Mouse (Mus musculus) forebrain, embryonic 10.5 days (tissue): ENCODE results near the gene Rnf114. TPM values are rescaled to one million over a fixed set of nuclear protein-coding genes. Genes with fewer than 3 reads are reported as not detected.

Source experiments
- DNase-seq: peaks from one replicate; pipeline ENCODE4 v3.0.0-alpha.2; 2017; ENCODE audit warnings: low spot score; ENCODE audit errors: extremely low spot score
- H3K27ac ChIP-seq: fragments of 300-500 bp; sonication (generic); 2 replicates; pipeline ENCODE4 v1.5.1; 2016; ENCODE audit warnings: mild to moderate bottlenecking
- H3K27me3 ChIP-seq: fragments of 300-500 bp; sonication (generic); 2 replicates; pipeline ENCODE4 v1.6.1; 2016; ENCODE audit warnings: mild to moderate bottlenecking; ENCODE audit not compliant: poor library complexity, severe bottlenecking
- H3K36me3 ChIP-seq: fragments of 300-500 bp; sonication (generic); replicated peaks from 2 replicates; pipeline ENCODE4 v1.6.1; 2016; ENCODE audit warnings: mild to moderate bottlenecking, moderate library complexity
- H3K4me1 ChIP-seq: fragments of 300-500 bp; sonication (generic); 2 replicates; pipeline ENCODE4 v1.6.1; 2016
- H3K4me3 ChIP-seq: fragments of 300-500 bp; sonication (generic); 2 replicates; pipeline ENCODE4 v1.5.1; 2016; ENCODE audit warnings: mild to moderate bottlenecking, moderate library complexity
- H3K9me3 ChIP-seq: fragments of 300-500 bp; sonication (generic); 2 replicates; pipeline ENCODE4 v1.6.1; 2016; ENCODE audit warnings: mild to moderate bottlenecking, moderate library complexity
- WGBS: fragments of 180-500 bp; shearing (Covaris S2); methylation state at CpG from one replicate; pipeline ENCODE4 v1.1.7; 2016; 5-methylcytosine and 5-hydroxymethylcytosine counted together
- polyA plus RNA-seq: library from polyadenylated mRNA; unstranded; fragments of >200 nt; fragmentation: Nextera tagmentation; extraction: Ambion mirVana; gene quantifications from 2 replicates; pipeline ENCODE4 v1.2.1, GENCODE M21; 2016

Gene Rnf114
- polyA plus RNA-seq, 1 experiment from 2014 or later, result 136 TPM

- DNase-seq, result no peak
- H3K36me3 ChIP-seq, result peaks cover 89% of the 10 kb centered on the region
- no peaks in the 10 kb centered on the region for H3K9me3 ChIP-seq
- WGBS, result 89% methylated on average over 6 of the region's 6 CpGs
- no peak overlapping the region for H3K4me3 ChIP-seq
- H3K27me3 ChIP-seq, result no peaks in the 10 kb centered on the region
- H3K27ac ChIP-seq, result no peak overlapping the region
- H3K4me1 ChIP-seq, result no peaks in the 10 kb centered on the region
These were observed 33.2 kb upstream of the Rnf114 start for GRCm38 (mm10) chr2:167459071-167459865.

DNA sequence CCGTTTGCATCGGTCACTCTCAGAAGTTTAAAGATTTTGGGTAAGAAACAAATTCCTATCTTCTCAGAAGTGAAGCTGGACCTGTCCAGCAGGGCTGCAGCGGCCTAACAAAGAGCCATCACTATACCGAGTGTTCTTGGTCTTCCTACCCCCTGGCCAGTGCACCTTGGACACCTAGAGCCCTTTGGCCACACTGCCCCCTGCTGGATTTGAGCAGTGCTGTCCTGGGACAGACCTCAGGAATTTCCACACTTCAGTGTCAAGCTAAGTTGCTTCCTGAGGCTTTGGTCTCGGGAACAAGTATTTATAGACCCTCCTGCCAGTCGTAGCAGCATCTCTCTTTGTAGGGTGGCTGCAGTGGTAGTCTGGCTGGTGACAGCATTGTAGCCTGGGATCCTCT, 29.5 kb upstream of the Rnf114 start:
- no peak overlapping the region for H3K27ac ChIP-seq
- H3K27me3 ChIP-seq, result no peaks in the 10 kb centered on the region
- peaks cover 89% of the 10 kb centered on the region for H3K36me3 ChIP-seq
- WGBS, result 73% methylated on average over 6 of the region's 6 CpGs
- H3K9me3 ChIP-seq, result no peaks in the 10 kb centered on the region
- H3K4me3 ChIP-seq, result no peak overlapping the region
- DNase-seq, result peak; percentile 57
- no peaks in the 10 kb centered on the region for H3K4me1 ChIP-seq

DNA sequence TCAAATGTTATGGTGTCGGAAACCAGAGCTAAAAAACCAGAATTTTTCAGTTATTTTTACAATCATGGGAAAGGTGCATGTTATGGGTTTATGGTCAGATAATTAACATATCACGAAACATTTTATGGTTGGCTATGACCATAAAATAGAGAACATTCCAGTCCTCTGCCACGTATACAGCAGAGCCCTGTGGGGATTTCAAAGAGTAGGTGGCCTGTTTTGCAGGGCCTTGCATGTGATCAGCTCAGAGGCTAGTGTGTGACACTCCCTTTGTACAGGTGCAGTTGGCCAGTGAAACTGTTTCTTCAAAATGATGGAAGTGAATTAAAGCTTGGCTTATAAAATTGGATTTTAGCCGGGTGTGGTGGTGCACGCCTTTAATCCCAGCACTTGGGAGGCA, 28.6 kb upstream of the Rnf114 start:
- H3K27me3 ChIP-seq, result no peaks in the 10 kb centered on the region
- 92% methylated on average over 5 of the region's 5 CpGs for WGBS
- no peak overlapping the region for H3K4me3 ChIP-seq
- H3K4me1 ChIP-seq, result no peaks in the 10 kb centered on the region
- H3K36me3 ChIP-seq, result peaks cover 88% of the 10 kb centered on the region
- no peaks in the 10 kb centered on the region for H3K9me3 ChIP-seq
- no peak for DNase-seq
- no peak overlapping the region for H3K27ac ChIP-seq

DNA sequence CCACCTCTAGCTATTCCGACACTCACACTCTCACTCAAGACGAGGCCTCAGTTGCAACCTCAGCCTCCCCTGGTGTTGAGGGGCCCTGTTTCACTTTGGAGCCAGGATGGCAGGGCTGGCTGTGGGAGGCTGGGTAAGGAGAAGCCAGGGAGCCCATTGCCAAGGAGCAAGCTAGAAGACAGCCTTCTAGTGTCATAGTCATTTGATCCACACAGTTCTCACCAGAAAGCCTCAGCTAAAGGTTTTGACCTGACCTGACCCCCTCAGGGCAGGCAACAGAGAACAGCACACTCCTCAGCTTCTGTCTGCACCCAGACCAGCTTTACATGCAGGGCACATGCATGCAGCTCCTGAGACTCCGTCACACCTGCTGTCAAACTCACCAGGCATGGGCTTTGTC, 26.5 kb upstream of the Rnf114 start:
- Histone ChIP-seq H3K27me3 (no peaks in the 10 kb centered on the region), H3K36me3 (peaks cover 88% of the 10 kb centered on the region), H3K4me3 (no peak overlapping the region), H3K27ac (no peak overlapping the region), H3K4me1 (no peaks in the 10 kb centered on the region), H3K9me3 (no peaks in the 10 kb centered on the region)
- 91% methylated on average over 3 of the region's 3 CpGs for WGBS
- no peak for DNase-seq

DNA sequence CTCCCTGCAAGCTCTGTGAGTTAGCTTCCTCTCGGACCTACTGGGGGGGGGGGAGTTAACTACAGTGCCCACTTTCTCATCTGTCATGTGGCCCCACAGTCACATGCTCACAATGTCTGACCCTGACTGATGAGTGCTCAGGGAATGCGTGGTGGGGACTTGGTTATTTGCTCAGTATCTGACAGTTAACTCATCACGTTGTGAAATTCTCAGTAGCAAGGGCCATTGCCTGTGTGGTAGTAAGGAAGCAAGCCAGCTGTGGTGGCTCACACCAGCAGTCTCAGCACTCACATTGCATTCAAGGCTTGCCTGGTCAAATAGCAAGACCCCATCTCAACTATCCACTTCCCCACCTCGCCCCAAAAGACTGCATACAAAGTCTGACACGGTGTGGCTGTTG, 25.2 kb upstream of the Rnf114 start:
- Histone ChIP-seq H3K4me3 (no peak overlapping the region), H3K27ac (no peak overlapping the region), H3K36me3 (peaks cover 88% of the 10 kb centered on the region), H3K9me3 (no peaks in the 10 kb centered on the region), H3K27me3 (no peaks in the 10 kb centered on the region), H3K4me1 (no peaks in the 10 kb centered on the region)
- DNase-seq, result no peak
- 90% methylated on average over 5 of the region's 5 CpGs for WGBS

- DNase-seq, result no peak
- Histone ChIP-seq H3K4me3 (no peak overlapping the region), H3K27ac (no peak overlapping the region), H3K27me3 (no peaks in the 10 kb centered on the region), H3K4me1 (no peaks in the 10 kb centered on the region), H3K36me3 (peaks cover 90% of the 10 kb centered on the region), H3K9me3 (no peaks in the 10 kb centered on the region)
- 86% methylated on average over 6 of the region's 6 CpGs for WGBS
These were observed 24.0 kb upstream of the Rnf114 start for GRCm38 (mm10) chr2:167468444-167468843.

- no peaks in the 10 kb centered on the region for H3K9me3 ChIP-seq
- no peak overlapping the region for H3K4me3 ChIP-seq
- DNase-seq, result no peak
- H3K27ac ChIP-seq, result no peak overlapping the region
- no peaks in the 10 kb centered on the region for H3K27me3 ChIP-seq
- H3K36me3 ChIP-seq, result peaks cover 97% of the 10 kb centered on the region
- 94% methylated on average over 3 of the region's 3 CpGs for WGBS
- no peaks in the 10 kb centered on the region for H3K4me1 ChIP-seq
These were observed 21.8 kb upstream of the Rnf114 start for GRCm38 (mm10) chr2:167470611-167471010.

- Histone ChIP-seq H3K27ac (no peak overlapping the region), H3K36me3 (peaks cover 97% of the 10 kb centered on the region), H3K4me3 (no peak overlapping the region), H3K4me1 (peaks cover 9% of the 10 kb centered on the region), H3K27me3 (no peaks in the 10 kb centered on the region), H3K9me3 (no peaks in the 10 kb centered on the region)
- 90% methylated on average over 6 of the region's 6 CpGs for WGBS
- DNase-seq, result no peak
These were observed 20.9 kb upstream of the Rnf114 start for GRCm38 (mm10) chr2:167471585-167471984.

GRCm38 (mm10) chr2:167474218-167474617, 18.2 kb upstream of the Rnf114 start:
- Histone ChIP-seq H3K27me3 (no peaks in the 10 kb centered on the region), H3K4me3 (no peak overlapping the region), H3K4me1 (peaks cover 13% of the 10 kb centered on the region), H3K27ac (no peak overlapping the region), H3K9me3 (no peaks in the 10 kb centered on the region), H3K36me3 (peaks cover 81% of the 10 kb centered on the region)
- DNase-seq, result no peak
- WGBS, result 91% methylated on average over 6 of the region's 6 CpGs

GRCm38 (mm10) chr2:167475596-167475995, 16.8 kb upstream of the Rnf114 start:
- no peak for DNase-seq
- 82% methylated on average over 5 of the region's 5 CpGs for WGBS
- Histone ChIP-seq H3K27me3 (no peaks in the 10 kb centered on the region), H3K36me3 (peaks cover 71% of the 10 kb centered on the region), H3K9me3 (no peaks in the 10 kb centered on the region), H3K4me1 (peaks cover 13% of the 10 kb centered on the region), H3K27ac (no peak overlapping the region), H3K4me3 (no peak overlapping the region)

DNA sequence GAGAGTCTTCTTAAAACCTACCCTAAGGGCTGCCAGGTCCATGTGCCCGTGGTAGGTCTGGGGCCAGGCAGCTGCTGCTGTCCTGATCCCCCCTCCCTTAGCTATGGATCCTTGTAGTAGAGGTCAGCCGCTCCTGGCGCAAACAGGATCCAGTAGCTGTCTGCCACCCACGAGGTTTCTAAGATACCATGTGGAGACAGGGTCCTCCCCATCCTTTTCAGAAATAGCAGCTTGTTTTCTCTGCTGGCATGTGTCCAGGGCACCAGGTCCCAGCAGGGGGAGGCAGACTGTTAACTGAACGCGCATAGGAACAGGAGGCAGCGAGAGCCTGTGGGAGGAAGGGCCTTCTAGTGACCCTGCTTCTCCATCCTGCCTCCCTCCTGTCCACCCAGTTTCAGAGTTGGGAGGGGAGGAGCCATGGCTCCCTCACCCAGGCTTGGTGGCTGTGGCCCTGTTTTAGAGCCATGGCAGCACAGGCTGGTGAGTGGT, 16.2 kb upstream of the Rnf114 start:
- peaks cover 71% of the 10 kb centered on the region for H3K36me3 ChIP-seq
- peaks cover 13% of the 10 kb centered on the region for H3K4me1 ChIP-seq
- H3K4me3 ChIP-seq, result 0 out of 2 replicates have a peak overlapping the region, but pooled peaks have one; percentile 0
- DNase-seq, result no peak
- peak overlapping the region; percentile 36; the same call in 1 of the 2 replicates for H3K27ac ChIP-seq
- no peaks in the 10 kb centered on the region for H3K9me3 ChIP-seq
- H3K27me3 ChIP-seq, result no peaks in the 10 kb centered on the region
- 41% methylated on average over 7 of the region's 7 CpGs for WGBS

DNA sequence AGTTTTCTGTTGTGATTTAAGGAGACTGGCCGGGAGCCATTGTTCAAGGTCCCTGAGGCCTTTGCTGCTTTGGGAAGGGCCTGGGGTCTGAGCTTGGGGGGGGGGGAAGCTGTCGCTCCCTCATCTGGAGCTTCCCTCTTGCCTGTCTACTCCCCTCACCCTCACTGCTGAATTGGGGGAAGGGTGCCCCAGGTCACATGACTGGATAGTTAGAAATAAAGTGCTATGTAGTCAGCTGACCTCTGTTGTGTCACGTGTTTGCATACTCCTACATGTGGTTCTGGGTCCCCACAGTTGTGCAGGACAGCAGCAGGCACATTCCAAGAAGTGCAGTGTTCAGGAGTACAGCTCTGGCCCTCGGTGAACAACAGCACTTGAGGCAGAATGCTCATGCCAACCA, 15.7 kb upstream of the Rnf114 start:
- Histone ChIP-seq H3K9me3 (no peaks in the 10 kb centered on the region), H3K27me3 (no peaks in the 10 kb centered on the region), H3K27ac (peak overlapping the region; percentile 36; the same call in 1 of the 2 replicates), H3K36me3 (peaks cover 65% of the 10 kb centered on the region), H3K4me3 (no peak overlapping the region), H3K4me1 (peaks cover 13% of the 10 kb centered on the region)
- DNase-seq, result no peak
- 89% methylated on average over 4 of the region's 4 CpGs for WGBS

DNA sequence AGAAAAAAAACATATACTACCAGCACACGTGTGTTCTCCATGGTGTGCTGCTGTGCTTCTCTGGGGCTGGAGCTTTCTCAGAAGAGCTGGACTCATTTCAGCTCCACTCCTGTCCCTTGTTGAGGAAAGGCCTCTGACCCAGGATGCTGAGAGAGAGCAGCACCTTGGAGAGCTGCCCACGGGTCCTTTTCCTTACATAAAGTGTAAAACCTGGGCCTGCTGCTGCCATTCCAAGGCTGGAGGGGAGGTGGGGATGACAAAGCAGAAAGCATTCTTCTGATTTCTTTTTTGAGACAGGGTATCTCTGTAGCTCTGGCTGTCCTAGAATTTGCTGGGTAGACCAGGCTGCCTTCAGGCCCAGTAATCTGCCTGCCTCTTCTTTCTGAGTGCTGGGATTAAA, 14.3 kb upstream of the Rnf114 start:
- H3K4me1 ChIP-seq, result peaks cover 13% of the 10 kb centered on the region
- no peak for DNase-seq
- 49% methylated on average over 2 of the region's 2 CpGs for WGBS
- no peak overlapping the region for H3K27ac ChIP-seq
- no peak overlapping the region for H3K4me3 ChIP-seq
- no peaks in the 10 kb centered on the region for H3K27me3 ChIP-seq
- H3K36me3 ChIP-seq, result peaks cover 64% of the 10 kb centered on the region
- no peaks in the 10 kb centered on the region for H3K9me3 ChIP-seq
